In the genomic region with DNA sequence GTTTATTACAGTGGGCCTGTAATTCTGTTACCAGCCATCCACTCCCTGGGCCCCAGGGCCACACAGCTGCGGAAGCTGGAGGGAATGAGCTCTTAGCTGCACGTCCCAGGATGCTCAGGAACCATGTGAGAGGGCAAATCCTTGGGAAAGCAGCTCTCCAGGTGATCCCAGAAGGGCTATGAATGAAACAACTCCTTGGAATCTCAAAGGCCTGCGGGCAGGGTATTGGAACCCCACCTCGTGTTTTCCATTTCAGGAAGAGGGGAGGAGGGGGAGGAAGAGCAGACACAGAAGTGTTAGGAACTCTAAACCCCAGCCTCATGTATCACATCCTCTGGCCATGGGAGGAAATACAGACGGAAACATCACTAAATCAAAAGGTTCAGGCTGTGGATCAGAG, we compare ENCODE assay signal across 20 mouse cellular contexts. TPM values are rescaled to one million over a fixed set of nuclear protein-coding genes. Genes with fewer than 3 reads are reported as not detected.
DNase-seq lines count a peak whose midpoint lies in the region; ATAC-seq and TF ChIP-seq lines count a peak whose summit lies in the region.
"Had no signal": no experiment of that assay in that cellular context is flagged by ENCODE, and none has a peak within 500 bp of the region (broad histone marks: within the 10 kb centered on the region; RNA-seq: fewer than 3 reads in every experiment).

No protein-coding gene starts in this region.

- H3K9ac ChIP-seq in heart, embryonic 14.5 days (ENCODE audit: low read length): peak overlapping the region; percentile 49; the same call in 1 of the 2 replicates
- no peak overlapping the region for H3K9ac ChIP-seq in heart, postnatal 0 days (replicated peaks; ENCODE audit: low read depth, low read length)
- no peak overlapping the region for H3K9ac ChIP-seq in intestine, embryonic 15.5 days
- H3K9ac ChIP-seq: hindbrain, embryonic 15.5 days; limb, embryonic 15.5 days; neural tube, embryonic 15.5 days had no signal

- H3K4me3 ChIP-seq in heart, embryonic 14.5 days (ENCODE audit: control insufficient read depth in 1 of 2, insufficient read depth in 1 of 2, low read depth in 1 of 2, low read length in 2 of 2): no peak overlapping the region
- H3K4me3 ChIP-seq in E14TG2a.4 (replicated peaks; ENCODE audit: low read length): peak overlapping the region; percentile 52
- no peak overlapping the region for H3K4me3 ChIP-seq in heart, postnatal 0 days (ENCODE audit: low read depth, low read length)
- no peak overlapping the region for H3K4me3 ChIP-seq in intestine, embryonic 15.5 days (replicated peaks)
- H3K4me3 ChIP-seq: forebrain, embryonic 10.5 days; hindbrain, embryonic 15.5 days; limb, embryonic 15.5 days; neural tube, embryonic 15.5 days had no signal

- TF ChIP-seq EP300 in heart, postnatal 0 days (IDR thresholded peaks at IDR 0.05; ENCODE audit: low read depth): no peak

- no peak overlapping the region for H3K4me2 ChIP-seq in heart, embryonic 14.5 days (ENCODE audit: low read length)
- no peak overlapping the region for H3K4me2 ChIP-seq in heart, postnatal 0 days (ENCODE audit: low read depth, low read length)
- H3K4me2 ChIP-seq in intestine, embryonic 15.5 days (replicated peaks): no peak overlapping the region
- H3K4me2 ChIP-seq: hindbrain, embryonic 15.5 days; limb, embryonic 15.5 days; midbrain, embryonic 11.5 days; neural tube, embryonic 15.5 days had no signal

- WGBS in heart, embryonic 14.5 days: 42% methylated on average over 5 of the region's 5 CpGs
- WGBS in heart, postnatal 0 days: 21% methylated on average over 5 of the region's 5 CpGs
- 49% methylated on average over 5 of the region's 5 CpGs for WGBS in intestine, embryonic 15.5 days

- H3K36me3 ChIP-seq in heart, embryonic 14.5 days (ENCODE audit: control insufficient read depth, insufficient read depth, low read length): peaks cover 7% of the 10 kb centered on the region
- no peaks in the 10 kb centered on the region for H3K36me3 ChIP-seq in E14TG2a.4 (ENCODE audit: insufficient read depth, low read length)
- H3K36me3 ChIP-seq in heart, postnatal 0 days (replicated peaks; ENCODE audit: control insufficient read depth, insufficient read depth, low read length): peaks cover 15% of the 10 kb centered on the region; the same call in 1 of the 2 replicates
- H3K36me3 ChIP-seq in intestine, embryonic 15.5 days: no peaks in the 10 kb centered on the region
- H3K36me3 ChIP-seq: forebrain, embryonic 10.5 days; hindbrain, embryonic 15.5 days; limb, embryonic 15.5 days; neural tube, embryonic 15.5 days had no signal

- no peak for DNase-seq in heart, postnatal 10 days
- DNase-seq in ZHBTc4 (ENCODE audit: low read depth, low spot score): peak; percentile 51
- no peak for DNase-seq in heart, postnatal 0 days (ENCODE audit: low spot score)
- no peak for DNase-seq in left cerebral cortex, adult 9 months (ENCODE audit: low spot score in 2 of 2)
- DNase-seq in testis, postnatal 14 days (ENCODE audit: low spot score): no peak
- DNase-seq: adrenal gland, postnatal 25 days; cerebellum, adult 9-11 months; gastrocnemius, postnatal 25 days; lung, adult 18-20 months; lung, postnatal 4 days; thymus, postnatal 36 days had no signal

- no peak for ATAC-seq in heart, embryonic 14.5 days (ENCODE audit: insufficient number of reproducible peaks, insufficient read depth, low FRiP score, low read depth)
- ATAC-seq in heart, postnatal 0 days (ENCODE audit: insufficient read depth, low read depth): no peak
- no peak for ATAC-seq in intestine, embryonic 15.5 days

- TF ChIP-seq CTCF in E14TG2a.4 (conservative IDR thresholded peaks at IDR 0.05; ENCODE audit: low read length): no peak
- no peak for TF ChIP-seq CTCF in heart, postnatal 0 days (IDR thresholded peaks at IDR 0.05; ENCODE audit: low read depth)

- intact Hi-C loops in heart, postnatal 10 days (cut with DNase I): no loop called here

- H3K9me3 ChIP-seq in heart, embryonic 14.5 days (ENCODE audit: control insufficient read depth, low read length): no peaks in the 10 kb centered on the region
- H3K9me3 ChIP-seq in E14TG2a.4 (ENCODE audit: low read length): peaks cover 11% of the 10 kb centered on the region; the same call in 1 of the 2 replicates
- no peaks in the 10 kb centered on the region for H3K9me3 ChIP-seq in heart, postnatal 0 days (replicated peaks; ENCODE audit: control insufficient read depth, low read length)
- H3K9me3 ChIP-seq in intestine, embryonic 15.5 days: no peaks in the 10 kb centered on the region
- H3K9me3 ChIP-seq: forebrain, embryonic 10.5 days; hindbrain, embryonic 15.5 days; limb, embryonic 15.5 days; neural tube, embryonic 15.5 days had no signal

- peaks cover 27 to 57% of the 10 kb centered on the region in 2 experiments for H3K4me1 ChIP-seq in heart, embryonic 14.5 days (ENCODE audit: control insufficient read depth in 2 of 2, insufficient read depth in 2 of 2, low read length in 2 of 2)
- H3K4me1 ChIP-seq in E14TG2a.4 (replicated peaks; ENCODE audit: low read depth, low read length): peaks cover 41% of the 10 kb centered on the region
- H3K4me1 ChIP-seq in heart, postnatal 0 days (ENCODE audit: control insufficient read depth, insufficient read depth): peaks cover 56% of the 10 kb centered on the region
- H3K4me1 ChIP-seq in intestine, embryonic 15.5 days (replicated peaks): peaks cover 18% of the 10 kb centered on the region

- H3K27me3 ChIP-seq in heart, embryonic 14.5 days (ENCODE audit: control insufficient read depth, insufficient read depth, low read length): no peaks in the 10 kb centered on the region
- H3K27me3 ChIP-seq in E14TG2a.4 (ENCODE audit: insufficient read depth, low read length): peaks cover 29% of the 10 kb centered on the region
- H3K27me3 ChIP-seq in heart, postnatal 0 days (ENCODE audit: control insufficient read depth, insufficient read depth, low read length): no peaks in the 10 kb centered on the region
- H3K27me3 ChIP-seq in intestine, embryonic 15.5 days (replicated peaks): no peaks in the 10 kb centered on the region
- H3K27me3 ChIP-seq: hindbrain, embryonic 15.5 days; neural tube, embryonic 15.5 days had no signal

- H3K27ac ChIP-seq in heart, embryonic 14.5 days (replicated peaks in 1 of 2; ENCODE audit: control insufficient read depth in 1 of 2, insufficient read depth in 1 of 2, low read depth in 2 of 2, low read length in 2 of 2): peak overlapping the region; percentile 42 to 58
- peak overlapping the region; percentile 64 for H3K27ac ChIP-seq in heart, postnatal 0 days (ENCODE audit: low read depth)
- H3K27ac ChIP-seq in intestine, embryonic 15.5 days: no peak overlapping the region
- H3K27ac ChIP-seq: forebrain, embryonic 10.5 days; hindbrain, embryonic 15.5 days; neural tube, embryonic 15.5 days had no signal

RNA-seq across cellular contexts. Expression of a gene that starts 28.8 kb away (rescaled TPM):
- 358 and 365 TPM in 2 replicates for polyA plus RNA-seq in heart, embryonic 14.5 days (2014; fragmentation: Nextera tagmentation; extraction: Ambion mirVana)
- total RNA-seq in heart, postnatal 10 days (2021): 1,000 to 10,000 TPM; 1,415 to 1,605 TPM
- 2,555 and 2,942 TPM in 2 replicates for total RNA-seq in heart, postnatal 0 days (2014; rRNA removed; ENCODE audit: low replicate concordance)
- 974 and 1,129 TPM in 2 replicates for polyA plus RNA-seq in heart, postnatal 0 days (2015; fragmentation: Nextera tagmentation; extraction: Ambion mirVana)
- 54.5 and 58.0 TPM in 2 replicates for polyA plus RNA-seq in intestine, embryonic 15.5 days (2015; fragmentation: Nextera tagmentation; extraction: Ambion mirVana)
- total RNA-seq: MEL had no signal
